Mouse (Mus musculus) forebrain, embryonic 13.5 days (tissue): Measurements from ENCODE around the gene Atp10a. TPM values are rescaled to one million over a fixed set of nuclear protein-coding genes. Genes with fewer than 3 reads are reported as not detected.

Source experiments
- ATAC-seq: fragments of 200-750 bp; cut with Nextera tagmentation; 2 replicates; pipeline ENCODE4 v1.8.0; 2017
- H3K27ac ChIP-seq: fragments of 300-500 bp; sonication (generic); 2 replicates; pipeline ENCODE4 v1.5.1; 2015; ENCODE audit warnings: inconsistent platforms, mild to moderate bottlenecking, moderate library complexity
- H3K27me3 ChIP-seq: fragments of 300-500 bp; sonication (generic); 2 replicates; pipeline ENCODE4 v1.6.1; 2015; ENCODE audit warnings: mild to moderate bottlenecking, inconsistent platforms
- H3K36me3 ChIP-seq: fragments of 300-500 bp; sonication (generic); 2 replicates; pipeline ENCODE4 v1.6.1; 2015; ENCODE audit warnings: mild to moderate bottlenecking, inconsistent platforms; ENCODE audit not compliant: poor library complexity, severe bottlenecking
- H3K4me1 ChIP-seq: fragments of 300-500 bp; sonication (generic); 2 replicates; pipeline ENCODE4 v1.6.1; 2015; ENCODE audit warnings: inconsistent platforms
- H3K4me2 ChIP-seq: fragments of 300-500 bp; sonication (generic); 2 replicates; pipeline ENCODE4 v1.6.1; 2015; ENCODE audit warnings: inconsistent platforms, mild to moderate bottlenecking, moderate library complexity
- H3K4me3 ChIP-seq: fragments of 300-500 bp; sonication (generic); 2 replicates; pipeline ENCODE4 v1.5.1; 2015; ENCODE audit warnings: mild to moderate bottlenecking, inconsistent platforms
- H3K9ac ChIP-seq: fragments of 300-500 bp; sonication (generic); 2 replicates; pipeline ENCODE4 v1.6.1; 2015; ENCODE audit warnings: mild to moderate bottlenecking, inconsistent platforms
- H3K9me3 ChIP-seq: fragments of 300-500 bp; sonication (generic); replicated peaks from 2 replicates; pipeline ENCODE4 v1.6.1; 2016; ENCODE audit warnings: inconsistent platforms
- WGBS: fragments of 180-500 bp; shearing (Covaris S2); methylation state at CpG from one replicate; pipeline ENCODE4 v1.1.7; 2015; 5-methylcytosine and 5-hydroxymethylcytosine counted together
- polyA plus RNA-seq: library from polyadenylated mRNA; unstranded; fragments of >200 nt; fragmentation: Nextera tagmentation; extraction: Ambion mirVana; gene quantifications from 2 replicates; pipeline ENCODE4 v1.2.1, GENCODE M21; 2015

The Atp10a gene
- polyA plus RNA-seq, 1 experiment from 2014 or later = 1.5 TPM

GRCm38 (mm10) chr7:58768253-58768652 is 112.3 kb downstream of the Atp10a start:
- no peaks in the 10 kb centered on the region for H3K4me1 ChIP-seq
- H3K9me3 ChIP-seq = no peaks in the 10 kb centered on the region
- H3K36me3 ChIP-seq = no peaks in the 10 kb centered on the region
- H3K4me2 ChIP-seq = no peak overlapping the region
- no peak overlapping the region for H3K9ac ChIP-seq
- H3K27ac ChIP-seq = no peak overlapping the region
- H3K4me3 ChIP-seq = no peak overlapping the region
- ATAC-seq = peak; percentile 65; the same call in 1 of the 2 replicates
- no peaks in the 10 kb centered on the region for H3K27me3 ChIP-seq
- WGBS = 63% methylated on average over 2 of the region's 2 CpGs

- no peaks in the 10 kb centered on the region for H3K4me1 ChIP-seq
- no peak overlapping the region for H3K4me2 ChIP-seq
- H3K9ac ChIP-seq = no peak overlapping the region
- 72% methylated on average over 3 of the region's 3 CpGs for WGBS
- H3K27me3 ChIP-seq = no peaks in the 10 kb centered on the region
- peak; percentile 61; the same call in 1 of the 2 replicates for ATAC-seq
- no peaks in the 10 kb centered on the region for H3K36me3 ChIP-seq
- no peak overlapping the region for H3K4me3 ChIP-seq
- H3K27ac ChIP-seq = no peak overlapping the region
- H3K9me3 ChIP-seq = no peaks in the 10 kb centered on the region
These were observed 114.3 kb downstream of the Atp10a start for GRCm38 (mm10) chr7:58770254-58770653.

GRCm38 (mm10) chr7:58772048-58772690 is 116.2 kb downstream of the Atp10a start:
- H3K4me2 ChIP-seq = no peak overlapping the region
- H3K27me3 ChIP-seq = no peaks in the 10 kb centered on the region
- no peaks in the 10 kb centered on the region for H3K36me3 ChIP-seq
- 88% methylated on average over 6 of the region's 6 CpGs for WGBS
- ATAC-seq = no peak
- H3K4me3 ChIP-seq = no peak overlapping the region
- H3K9ac ChIP-seq = no peak overlapping the region
- H3K9me3 ChIP-seq = no peaks in the 10 kb centered on the region
- H3K27ac ChIP-seq = no peak overlapping the region
- H3K4me1 ChIP-seq = no peaks in the 10 kb centered on the region

GRCm38 (mm10) chr7:58779146-58779545 is 123.2 kb downstream of the Atp10a start:
- H3K4me1 ChIP-seq = no peaks in the 10 kb centered on the region

GRCm38 (mm10) chr7:58786986-58787385 is 131.0 kb downstream of the Atp10a start:
- Histone ChIP-seq H3K4me1 (peaks cover 24% of the 10 kb centered on the region), H3K4me2 (no peak overlapping the region), H3K9ac (no peak overlapping the region), H3K9me3 (no peaks in the 10 kb centered on the region), H3K27ac (peak overlapping the region; percentile 44; the same call in 1 of the 2 replicates), H3K36me3 (no peaks in the 10 kb centered on the region), H3K27me3 (no peaks in the 10 kb centered on the region), H3K4me3 (no peak overlapping the region)
- ATAC-seq = peak; percentile 69
- WGBS = 71% methylated on average over 4 of the region's 4 CpGs

More at GRCm38 (mm10) chr7:58779146-58779545, 123.2 kb downstream of the Atp10a start:
- ATAC-seq = no peak
- Histone ChIP-seq H3K4me2 (no peak overlapping the region), H3K9me3 (no peaks in the 10 kb centered on the region), H3K9ac (no peak overlapping the region), H3K4me3 (no peak overlapping the region), H3K27ac (no peak overlapping the region), H3K36me3 (no peaks in the 10 kb centered on the region), H3K27me3 (no peaks in the 10 kb centered on the region)

- no peak for ATAC-seq
- WGBS = 25% methylated on average over 4 of the region's 4 CpGs
- Histone ChIP-seq H3K4me2 (no peak overlapping the region), H3K36me3 (no peaks in the 10 kb centered on the region), H3K27me3 (no peaks in the 10 kb centered on the region), H3K4me3 (no peak overlapping the region), H3K9ac (no peak overlapping the region), H3K9me3 (no peaks in the 10 kb centered on the region), H3K27ac (no peak overlapping the region), H3K4me1 (peaks cover 24% of the 10 kb centered on the region)
These were observed 131.6 kb downstream of the Atp10a start for GRCm38 (mm10) chr7:58787585-58787984.

GRCm38 (mm10) chr7:58788424-58789261 is 132.7 kb downstream of the Atp10a start:
- H3K27me3 ChIP-seq = no peaks in the 10 kb centered on the region
- no peak overlapping the region for H3K4me3 ChIP-seq
- WGBS = 47% methylated on average over 7 of the region's 7 CpGs
- H3K4me1 ChIP-seq = peaks cover 24% of the 10 kb centered on the region
- H3K9ac ChIP-seq = 0 out of 2 replicates have a peak overlapping the region, but pooled peaks have one; percentile 2
- H3K27ac ChIP-seq = peak overlapping the region; percentile 52
- no peaks in the 10 kb centered on the region for H3K9me3 ChIP-seq
- H3K36me3 ChIP-seq = no peaks in the 10 kb centered on the region
- ATAC-seq = peak; percentile 48
- H3K4me2 ChIP-seq = no peak overlapping the region

- H3K36me3 ChIP-seq = 0 out of 2 replicates have a peak, but pooled peaks cover 3% of the 10 kb centered on the region
- no peak overlapping the region for H3K9ac ChIP-seq
- no peak overlapping the region for H3K4me3 ChIP-seq
- no peaks in the 10 kb centered on the region for H3K27me3 ChIP-seq
- ATAC-seq = no peak
- no peaks in the 10 kb centered on the region for H3K4me1 ChIP-seq
- no peak overlapping the region for H3K27ac ChIP-seq
- 91% methylated on average over 6 of the region's 6 CpGs for WGBS
- H3K4me2 ChIP-seq = no peak overlapping the region
- no peaks in the 10 kb centered on the region for H3K9me3 ChIP-seq
These were observed 141.3 kb downstream of the Atp10a start for GRCm38 (mm10) chr7:58797281-58797680.

- Histone ChIP-seq H3K9me3 (no peaks in the 10 kb centered on the region), H3K36me3 (no peaks in the 10 kb centered on the region), H3K4me2 (no peak overlapping the region), H3K4me3 (no peak overlapping the region), H3K27me3 (no peaks in the 10 kb centered on the region), H3K9ac (no peak overlapping the region), H3K4me1 (no peaks in the 10 kb centered on the region), H3K27ac (no peak overlapping the region)
- no peak for ATAC-seq
- WGBS = 88% methylated on average over 7 of the region's 7 CpGs
These were observed 144.9 kb downstream of the Atp10a start for GRCm38 (mm10) chr7:58800916-58801315.

- ATAC-seq = no peak
- Histone ChIP-seq H3K27me3 (no peaks in the 10 kb centered on the region), H3K36me3 (no peaks in the 10 kb centered on the region), H3K4me1 (no peaks in the 10 kb centered on the region), H3K4me3 (no peak overlapping the region), H3K27ac (no peak overlapping the region), H3K9ac (no peak overlapping the region), H3K4me2 (no peak overlapping the region), H3K9me3 (no peaks in the 10 kb centered on the region)
- WGBS = 94% methylated on average over 2 of the region's 2 CpGs
These were observed 145.8 kb downstream of the Atp10a start for GRCm38 (mm10) chr7:58801791-58802190.

- ATAC-seq = peak; percentile 76
- Histone ChIP-seq H3K9me3 (no peaks in the 10 kb centered on the region), H3K27me3 (no peaks in the 10 kb centered on the region), H3K36me3 (no peaks in the 10 kb centered on the region), H3K27ac (peak overlapping the region; percentile 28; the same call in 1 of the 2 replicates), H3K4me2 (no peak overlapping the region), H3K4me3 (no peak overlapping the region), H3K4me1 (peaks cover 14% of the 10 kb centered on the region), H3K9ac (no peak overlapping the region)
- 8% methylated on average over 6 of the region's 6 CpGs for WGBS
These were observed 166.2 kb downstream of the Atp10a start for GRCm38 (mm10) chr7:58822147-58822681.

GRCm38 (mm10) chr7:58824686-58825085 is 168.7 kb downstream of the Atp10a start:
- Histone ChIP-seq H3K27ac (no peak overlapping the region), H3K9ac (no peak overlapping the region), H3K36me3 (peaks cover 9% of the 10 kb centered on the region), H3K9me3 (no peaks in the 10 kb centered on the region), H3K4me3 (no peak overlapping the region), H3K4me2 (no peak overlapping the region), H3K4me1 (peaks cover 14% of the 10 kb centered on the region), H3K27me3 (no peaks in the 10 kb centered on the region)
- no peak for ATAC-seq
- WGBS = 90% methylated on average over 3 of the region's 3 CpGs
